13 mouse cellular contexts compared by ENCODE assay signal in genomic region chr8:49015200-49015599, GRCm38 (mm10).
DNase-seq lines count a peak whose midpoint lies in the region; ATAC-seq and TF ChIP-seq lines count a peak whose summit lies in the region.
"Had no signal": no experiment of that assay in that cellular context is flagged by ENCODE, and none has a peak within 500 bp of the region (broad histone marks: within the 10 kb centered on the region; RNA-seq: fewer than 3 reads in every experiment).

No protein-coding gene starts in this region.

- DNase-seq in hindbrain, postnatal 0 days (ENCODE audit: low spot score) = peak; percentile 15
- no peak for DNase-seq in lung, adult 18-20 months
- DNase-seq in MN1 (ENCODE audit: low spot score) = peak; percentile 43
- DNase-seq in left cerebral cortex, postnatal 36 days (ENCODE audit: low spot score in 2 of 2) = no peak
- DNase-seq: cerebellum, postnatal 36 days; heart, postnatal 36 days; thymus, postnatal 14 days had no signal

- no peaks in the 10 kb centered on the region for H3K36me3 ChIP-seq in hindbrain, postnatal 0 days (ENCODE audit: insufficient read depth, low read length)
- H3K36me3 ChIP-seq in hindbrain, embryonic 13.5 days = no peaks in the 10 kb centered on the region
- no peaks in the 10 kb centered on the region for H3K36me3 ChIP-seq in lung, embryonic 15.5 days
- H3K36me3 ChIP-seq in intestine, embryonic 16.5 days (ENCODE audit: control insufficient read depth, insufficient read depth, low read length) = no peaks in the 10 kb centered on the region
- H3K36me3 ChIP-seq: liver, embryonic 15.5 days had no signal

- H3K4me3 ChIP-seq in hindbrain, postnatal 0 days (ENCODE audit: low read length) = no peak overlapping the region
- H3K4me3 ChIP-seq in hindbrain, embryonic 13.5 days = no peak overlapping the region
- H3K4me3 ChIP-seq in lung, embryonic 15.5 days = no peak overlapping the region
- no peak overlapping the region for H3K4me3 ChIP-seq in intestine, embryonic 16.5 days (ENCODE audit: low read length)
- H3K4me3 ChIP-seq: liver, embryonic 15.5 days had no signal

- ATAC-seq in hindbrain, postnatal 0 days = no peak
- ATAC-seq in hindbrain, embryonic 13.5 days (ENCODE audit: low FRiP score) = no peak
- peak; percentile 55; the same call in 1 of the 2 replicates for ATAC-seq in lung, embryonic 15.5 days (ENCODE audit: borderline replicate concordance, extremely low read depth, low FRiP score, low TSS enrichment)
- peak; percentile 77 for ATAC-seq in intestine, embryonic 16.5 days
- no peak for ATAC-seq in megakaryocyte, adult 5-6 weeks (ENCODE audit: poor library complexity, severe bottlenecking)

- intact Hi-C loops in left cerebral cortex, postnatal 36 days (cut with DNase I) = no loop called here

- H3K4me1 ChIP-seq in hindbrain, postnatal 0 days (ENCODE audit: insufficient read depth, low read length) = no peaks in the 10 kb centered on the region
- no peaks in the 10 kb centered on the region for H3K4me1 ChIP-seq in hindbrain, embryonic 13.5 days (replicated peaks)
- peaks cover 5% of the 10 kb centered on the region; the same call in 1 of the 2 replicates for H3K4me1 ChIP-seq in lung, embryonic 15.5 days
- no peaks in the 10 kb centered on the region for H3K4me1 ChIP-seq in intestine, embryonic 16.5 days (ENCODE audit: control insufficient read depth, insufficient read depth, low read length)
- H3K4me1 ChIP-seq: liver, embryonic 15.5 days had no signal

- H3K9ac ChIP-seq in hindbrain, postnatal 0 days (replicated peaks; ENCODE audit: low read length) = no peak overlapping the region
- H3K9ac ChIP-seq in hindbrain, embryonic 13.5 days = no peak overlapping the region
- no peak overlapping the region for H3K9ac ChIP-seq in lung, embryonic 15.5 days
- no peak overlapping the region for H3K9ac ChIP-seq in intestine, embryonic 16.5 days (ENCODE audit: low read depth, low read length)
- H3K9ac ChIP-seq: liver, embryonic 15.5 days had no signal

- no peaks in the 10 kb centered on the region for H3K27me3 ChIP-seq in hindbrain, postnatal 0 days (ENCODE audit: insufficient read depth, low read length)
- no peaks in the 10 kb centered on the region for H3K27me3 ChIP-seq in hindbrain, embryonic 13.5 days
- no peaks in the 10 kb centered on the region for H3K27me3 ChIP-seq in lung, embryonic 15.5 days
- no peaks in the 10 kb centered on the region for H3K27me3 ChIP-seq in intestine, embryonic 16.5 days (replicated peaks; ENCODE audit: control insufficient read depth, insufficient read depth, low read length)
- H3K27me3 ChIP-seq: CH12.LX; liver, embryonic 15.5 days had no signal

- 41% methylated on average over 8 of the region's 8 CpGs for WGBS in hindbrain, postnatal 0 days
- WGBS in hindbrain, embryonic 13.5 days = 62% methylated on average over 8 of the region's 8 CpGs
- WGBS in lung, embryonic 15.5 days = 38% methylated on average over 8 of the region's 8 CpGs
- 42% methylated on average over 8 of the region's 8 CpGs for WGBS in intestine, embryonic 16.5 days

- no peak overlapping the region for H3K4me2 ChIP-seq in hindbrain, postnatal 0 days (ENCODE audit: low read depth, low read length)
- no peak overlapping the region for H3K4me2 ChIP-seq in hindbrain, embryonic 13.5 days
- H3K4me2 ChIP-seq in lung, embryonic 15.5 days = no peak overlapping the region
- H3K4me2 ChIP-seq in intestine, embryonic 16.5 days (ENCODE audit: low read depth, low read length) = no peak overlapping the region
- H3K4me2 ChIP-seq: liver, embryonic 15.5 days had no signal

- no peak for TF ChIP-seq CTCF in hindbrain, postnatal 0 days (IDR thresholded peaks at IDR 0.05; ENCODE audit: low read depth)

- no peak overlapping the region for H3K27ac ChIP-seq in hindbrain, postnatal 0 days
- no peak overlapping the region for H3K27ac ChIP-seq in hindbrain, embryonic 13.5 days
- no peak overlapping the region for H3K27ac ChIP-seq in lung, embryonic 15.5 days
- H3K27ac ChIP-seq in intestine, embryonic 16.5 days (ENCODE audit: low read length) = no peak overlapping the region; the same call in 1 of the 2 replicates
- H3K27ac ChIP-seq: liver, embryonic 15.5 days had no signal

- no peaks in the 10 kb centered on the region for H3K9me3 ChIP-seq in hindbrain, postnatal 0 days (ENCODE audit: low read length)
- no peaks in the 10 kb centered on the region for H3K9me3 ChIP-seq in hindbrain, embryonic 13.5 days
- H3K9me3 ChIP-seq in lung, embryonic 15.5 days = no peaks in the 10 kb centered on the region
- no peaks in the 10 kb centered on the region for H3K9me3 ChIP-seq in intestine, embryonic 16.5 days (ENCODE audit: control insufficient read depth, low read length)
- H3K9me3 ChIP-seq: liver, embryonic 15.5 days had no signal

Comparison
In these comparisons a context has a peak if more than half of its experiments do, and no peak if none do; other contexts are left out.
1. ATAC-seq: peak in lung, embryonic 15.5 days (single experiment) and intestine, embryonic 16.5 days (single experiment); none in hindbrain, postnatal 0 days (single experiment), hindbrain, embryonic 13.5 days (single experiment) and megakaryocyte, adult 5-6 weeks (single experiment).
2. DNase-seq: peak in hindbrain, postnatal 0 days (single experiment) and MN1 (single experiment); none in lung, adult 18-20 months (0 of 2) and left cerebral cortex, postnatal 36 days (0 of 2).